Mouse (Mus musculus): ENCODE measurements around the gene Gm9945.

Gm9945 gene

GRCm38 (mm10) chr11:53463551-53464424, 16.2 kb upstream of the Gm9945 start:
- DNase-seq, result peak in 1 of 2 experiments; percentile 35

GRCm38 (mm10) chr11:53466231-53466971, 13.6 kb upstream of the Gm9945 start:
- DNase-seq, result peak; percentile 65 to 82

GRCm38 (mm10) chr11:53469294-53469967, 10.5 kb upstream of the Gm9945 start:
- no peak for DNase-seq

GRCm38 (mm10) chr11:53469968-53470695, 9.8 kb upstream of the Gm9945 start, which contains the start of gene Gm9837:
Gene Gm9837 (minus strand): TSS chr11:53470479.
- DNase-seq, result peak; percentile 73 to 89

GRCm38 (mm10) chr11:53472709-53473108, 7.3 kb upstream of the Gm9945 start:
- DNase-seq, result no peak

- DNase-seq, result no peak
These were observed 4.3 kb upstream of the Gm9945 start for GRCm38 (mm10) chr11:53475620-53476019.

- DNase-seq, result no peak
These were observed 2.1 kb upstream of the Gm9945 start for GRCm38 (mm10) chr11:53477833-53478232.

- no peak for DNase-seq
These were observed 1.4 kb upstream of the Gm9945 start for GRCm38 (mm10) chr11:53478383-53479170.

- DNase-seq, result no peak
These were observed 689 bp upstream of the Gm9945 start for GRCm38 (mm10) chr11:53479171-53479782.

- DNase-seq, result no peak
These were observed 1.2 kb downstream of the Gm9945 start for GRCm38 (mm10) chr11:53481088-53481730.

GRCm38 (mm10) chr11:53483159-53483891, 3.4 kb downstream of the Gm9945 start:
- DNase-seq, result peak in 1 of 2 experiments; percentile 41

- DNase-seq, result no peak
These were observed 5.8 kb downstream of the Gm9945 start for GRCm38 (mm10) chr11:53485719-53486118.

- no peak for DNase-seq
These were observed 6.4 kb downstream of the Gm9945 start for GRCm38 (mm10) chr11:53486351-53486750.

- peak; percentile 51 to 53 for DNase-seq
These were observed 7.0 kb downstream of the Gm9945 start for GRCm38 (mm10) chr11:53486822-53487594.

GRCm38 (mm10) chr11:53489007-53489406, 9.0 kb downstream of the Gm9945 start:
- DNase-seq, result no peak

GRCm38 (mm10) chr11:53489421-53489820, 9.5 kb downstream of the Gm9945 start:
- no peak for DNase-seq

GRCm38 (mm10) chr11:53491954-53492401, 12.0 kb downstream of the Gm9945 start:
- no peak for DNase-seq

- no peak for DNase-seq
These were observed 13.4 kb downstream of the Gm9945 start for GRCm38 (mm10) chr11:53493243-53493955.
